Mouse (Mus musculus): Measurements from ENCODE around the gene Sycn. TPM values are rescaled to one million over a fixed set of nuclear protein-coding genes. Genes with fewer than 3 reads are reported as not detected.

The Sycn gene
- polyA plus RNA-seq, 1 experiment from 2014 or later: not detected

Small RNA genes within 50 kb of the gene (microRNA-seq; reads per million reads assigned to microRNA genes)
- gene Mir7049: not detected

Other genes with a start within 250 kb of the Sycn start
- 0.92 and 1.3 TPM in 2 replicates for gene Selenov, start 249.7 kb upstream of the Sycn start, polyA plus RNA-seq (2015; fragmentation: Nextera tagmentation; extraction: Ambion mirVana)
- 22.6 and 23.1 TPM in 2 replicates for gene Dll3, start 238.6 kb upstream of the Sycn start, polyA plus RNA-seq (2015; fragmentation: Nextera tagmentation; extraction: Ambion mirVana)
- 129 and 136 TPM in 2 replicates for gene Timm50, start 228.8 kb upstream of the Sycn start, polyA plus RNA-seq (2015; fragmentation: Nextera tagmentation; extraction: Ambion mirVana)
- gene Supt5, start 202.1 kb upstream of the Sycn start, polyA plus RNA-seq (2015; fragmentation: Nextera tagmentation; extraction: Ambion mirVana): 111 and 112 TPM in 2 replicates
- 430 and 438 TPM in 2 replicates for gene Rps16, start 190.2 kb upstream of the Sycn start, polyA plus RNA-seq (2015; fragmentation: Nextera tagmentation; extraction: Ambion mirVana)
- gene Plekhg2, start 168.3 kb upstream of the Sycn start, polyA plus RNA-seq (2015; fragmentation: Nextera tagmentation; extraction: Ambion mirVana): 28.8 and 32.5 TPM in 2 replicates
- gene Zfp36, start 160.6 kb upstream of the Sycn start, polyA plus RNA-seq (2015; fragmentation: Nextera tagmentation; extraction: Ambion mirVana): 3.2 and 3.3 TPM in 2 replicates
- gene Med29, start 148.2 kb upstream of the Sycn start, polyA plus RNA-seq (2015; fragmentation: Nextera tagmentation; extraction: Ambion mirVana): 46.6 and 47.0 TPM in 2 replicates
- 92.5 and 110 TPM in 2 replicates for gene Paf1, start 147.9 kb upstream of the Sycn start, polyA plus RNA-seq (2015; fragmentation: Nextera tagmentation; extraction: Ambion mirVana)
- 3.2 and 3.4 TPM in 2 replicates for gene Gmfg, start 103.4 kb upstream of the Sycn start, polyA plus RNA-seq (2015; fragmentation: Nextera tagmentation; extraction: Ambion mirVana)
- gene Lrfn1, start 88.9 kb upstream of the Sycn start, polyA plus RNA-seq (2015; fragmentation: Nextera tagmentation; extraction: Ambion mirVana): 20.9 and 23.0 TPM in 2 replicates
- not detected in 2 replicates for gene Ifnl2, start 30.4 kb upstream of the Sycn start, polyA plus RNA-seq (2015; fragmentation: Nextera tagmentation; extraction: Ambion mirVana)
- not detected in 2 replicates for gene Ifnl3, start 18.0 kb upstream of the Sycn start, polyA plus RNA-seq (2015; fragmentation: Nextera tagmentation; extraction: Ambion mirVana)
- gene Nccrp1, start 6.4 kb downstream of the Sycn start, polyA plus RNA-seq (2015; fragmentation: Nextera tagmentation; extraction: Ambion mirVana): 0.14 and 0.18 TPM in 2 replicates
- gene Samd4b, start 57.3 kb downstream of the Sycn start, polyA plus RNA-seq (2015; fragmentation: Nextera tagmentation; extraction: Ambion mirVana): 22.8 and 24.8 TPM in 2 replicates
- 20.9 and 21.6 TPM in 2 replicates for gene Pak4, start 57.3 kb downstream of the Sycn start, polyA plus RNA-seq (2015; fragmentation: Nextera tagmentation; extraction: Ambion mirVana)
- 0.40 TPM in 1 of 2 replicates, not detected in the other for gene Acp7, start 90.4 kb downstream of the Sycn start, polyA plus RNA-seq (2015; fragmentation: Nextera tagmentation; extraction: Ambion mirVana)
- 10.2 and 12.1 TPM in 2 replicates for gene Fbxo27, start 152.0 kb downstream of the Sycn start, polyA plus RNA-seq (2015; fragmentation: Nextera tagmentation; extraction: Ambion mirVana)
- gene Fbxo17, start 175.9 kb downstream of the Sycn start, polyA plus RNA-seq (2015; fragmentation: Nextera tagmentation; extraction: Ambion mirVana): 3.7 and 4.0 TPM in 2 replicates
- 96.7 and 106 TPM in 2 replicates for gene Mrps12, start 200.9 kb downstream of the Sycn start, polyA plus RNA-seq (2015; fragmentation: Nextera tagmentation; extraction: Ambion mirVana)
- gene Sars2, start 201.1 kb downstream of the Sycn start, polyA plus RNA-seq (2015; fragmentation: Nextera tagmentation; extraction: Ambion mirVana): 18.3 and 18.7 TPM in 2 replicates
- gene Ccer2, start 215.3 kb downstream of the Sycn start, polyA plus RNA-seq (2015; fragmentation: Nextera tagmentation; extraction: Ambion mirVana): 0.36 and 0.50 TPM in 2 replicates
- 125 and 129 TPM in 2 replicates for gene Sirt2, start 225.8 kb downstream of the Sycn start, polyA plus RNA-seq (2015; fragmentation: Nextera tagmentation; extraction: Ambion mirVana)
- gene Nfkbib, start 226.6 kb downstream of the Sycn start, polyA plus RNA-seq (2015; fragmentation: Nextera tagmentation; extraction: Ambion mirVana): 65.8 and 66.5 TPM in 2 replicates
- gene Rinl, start 248.1 kb downstream of the Sycn start, polyA plus RNA-seq (2015; fragmentation: Nextera tagmentation; extraction: Ambion mirVana): 2.4 and 3.3 TPM in 2 replicates

All from midbrain, embryonic 15.5 days (tissue).